Mouse (Mus musculus) lung, postnatal 25 days (tissue): ENCODE results near the gene Pih1d2.

ENCODE experiments used
- DNase-seq: peaks from one replicate; pipeline ENCODE4 v3.0.0; 2022; ENCODE audit warnings: low spot score

Pih1d2 gene

DNA sequence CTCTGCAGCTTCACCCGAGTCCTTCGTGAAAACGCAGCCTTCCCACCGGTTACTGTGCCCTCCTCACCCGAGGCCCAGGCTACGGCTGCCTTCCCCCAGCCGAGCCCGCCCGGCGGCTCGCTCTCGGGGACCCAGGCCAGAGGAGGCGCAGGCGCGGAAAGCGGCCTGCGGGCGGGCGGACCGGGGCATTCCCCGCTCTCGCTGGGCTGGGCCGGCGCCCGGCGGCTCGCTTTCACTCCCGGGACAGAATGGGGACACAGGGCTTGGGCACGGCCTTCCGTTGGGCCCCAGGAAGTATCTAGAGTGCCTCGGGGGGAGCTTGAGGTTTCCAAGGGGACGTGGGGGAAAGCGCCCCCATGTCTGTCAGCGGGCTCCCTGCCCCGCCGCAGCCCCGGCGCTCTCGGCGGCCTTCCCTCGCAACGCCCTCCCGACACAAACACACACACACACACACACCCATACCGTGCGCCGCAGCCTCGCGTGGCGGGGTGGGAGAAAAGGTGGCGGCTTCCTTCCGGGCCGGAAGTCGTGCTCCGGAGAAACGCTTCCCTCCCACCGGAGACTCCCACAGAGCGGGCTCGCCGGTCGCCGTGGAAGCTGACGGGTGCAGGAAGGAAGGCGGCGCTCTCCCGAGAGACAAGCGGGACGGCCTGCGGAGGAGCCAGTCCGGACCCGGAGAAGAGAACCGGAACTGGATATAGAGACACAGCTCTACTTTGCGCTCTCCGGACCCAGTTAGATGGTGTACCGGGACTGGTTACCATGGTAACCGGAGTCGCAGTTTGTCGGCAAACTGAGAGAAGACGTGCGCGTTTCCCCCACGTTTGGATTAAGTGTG, at the start of gene Pih1d2, which contains the start of gene Nkapd1:
Gene Pih1d2, plus strand, starts transcription at position 556 of the 838 bp plus-strand sequence.
Gene Nkapd1, minus strand, starts transcription at position 699 of the 838 bp plus-strand sequence.
- peak; percentile 88 for DNase-seq

GRCm38 (mm10) chr9:50567372-50567771, 49.7 kb upstream of the Pih1d2 start:
- peak; percentile 14 for DNase-seq

- no peak for DNase-seq
Measured at GRCm38 (mm10) chr9:50567881-50568280, 49.2 kb upstream of the Pih1d2 start.

GRCm38 (mm10) chr9:50569599-50570525, 47.3 kb upstream of the Pih1d2 start:
- no peak for DNase-seq

DNA sequence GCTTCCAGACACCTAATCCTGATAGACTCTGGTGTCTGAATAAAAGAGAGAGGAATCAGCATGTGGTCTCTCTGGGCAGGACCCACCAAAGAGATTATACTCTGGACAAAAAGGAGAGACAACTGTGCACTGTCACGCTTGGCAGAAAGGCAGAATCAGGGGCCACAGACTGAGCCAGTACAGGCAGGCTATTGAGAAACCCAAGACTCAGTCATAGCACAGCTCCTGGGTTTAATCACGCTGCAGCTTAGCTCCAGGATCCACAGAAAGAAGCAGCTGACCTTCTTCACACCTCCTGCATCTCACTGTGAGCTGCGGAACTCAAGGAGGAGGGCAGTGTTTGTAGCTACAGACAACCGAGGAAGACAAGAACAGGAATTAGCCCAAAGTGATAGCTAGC, 36.8 kb upstream of the Pih1d2 start:
- DNase-seq, result no peak

DNA sequence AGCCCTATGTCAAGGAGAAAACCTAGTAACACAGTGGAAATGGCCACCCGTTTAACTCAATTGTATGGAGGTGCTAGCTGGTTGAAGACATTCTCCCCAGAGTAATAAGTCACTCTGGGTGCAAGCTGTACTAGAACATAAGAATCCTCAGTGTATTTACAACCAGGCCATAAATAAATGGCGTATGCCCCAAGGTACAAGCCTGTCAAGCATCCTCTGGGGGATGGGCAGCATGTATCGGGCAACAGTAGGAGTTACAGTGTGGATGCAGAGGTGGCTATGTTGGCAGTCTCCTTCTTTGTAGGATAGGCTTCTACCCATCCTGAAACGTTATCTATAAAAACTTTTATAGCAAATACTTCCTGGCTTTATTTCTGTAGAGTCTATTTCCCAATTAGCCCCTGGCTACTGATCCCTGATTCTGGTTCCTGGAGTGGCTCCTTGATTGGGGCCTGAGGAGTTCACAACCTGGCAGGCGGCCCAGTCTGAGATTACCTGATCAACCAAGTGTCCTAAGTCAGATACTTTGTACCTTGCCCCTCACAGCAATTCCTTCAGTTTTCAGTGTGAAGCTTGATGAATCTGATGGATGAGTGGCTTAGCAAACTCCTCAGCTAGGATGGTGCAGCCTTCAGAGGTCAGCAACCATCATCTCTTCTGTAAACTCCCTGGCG, 31.8 kb upstream of the Pih1d2 start:
- no peak for DNase-seq

GRCm38 (mm10) chr9:50586955-50587354, 30.2 kb upstream of the Pih1d2 start:
- DNase-seq, result no peak

- no peak for DNase-seq
Measured at GRCm38 (mm10) chr9:50590856-50591518, 26.1 kb upstream of the Pih1d2 start.

- DNase-seq, result no peak
Measured at GRCm38 (mm10) chr9:50592955-50593354, 24.2 kb upstream of the Pih1d2 start.

DNA sequence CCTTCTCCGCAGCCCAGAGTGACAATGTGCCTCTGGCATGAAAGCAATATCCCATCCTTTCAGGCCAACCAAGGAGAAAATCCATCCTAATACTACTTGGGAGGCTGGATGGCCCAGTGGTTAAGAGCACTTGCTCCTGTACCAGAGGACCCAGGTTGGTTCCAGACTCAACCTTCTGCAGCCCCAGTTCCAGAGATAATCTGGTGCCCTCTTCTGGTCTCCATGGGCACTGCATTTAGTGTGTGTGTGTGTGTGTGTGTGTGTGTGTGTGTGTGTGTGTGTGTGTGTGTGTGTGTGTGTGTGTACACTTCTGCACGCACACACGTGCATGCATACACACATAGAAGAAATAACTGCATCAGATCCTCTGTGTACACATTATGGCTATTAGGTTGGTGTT, 23.6 kb upstream of the Pih1d2 start:
- no peak for DNase-seq

DNA sequence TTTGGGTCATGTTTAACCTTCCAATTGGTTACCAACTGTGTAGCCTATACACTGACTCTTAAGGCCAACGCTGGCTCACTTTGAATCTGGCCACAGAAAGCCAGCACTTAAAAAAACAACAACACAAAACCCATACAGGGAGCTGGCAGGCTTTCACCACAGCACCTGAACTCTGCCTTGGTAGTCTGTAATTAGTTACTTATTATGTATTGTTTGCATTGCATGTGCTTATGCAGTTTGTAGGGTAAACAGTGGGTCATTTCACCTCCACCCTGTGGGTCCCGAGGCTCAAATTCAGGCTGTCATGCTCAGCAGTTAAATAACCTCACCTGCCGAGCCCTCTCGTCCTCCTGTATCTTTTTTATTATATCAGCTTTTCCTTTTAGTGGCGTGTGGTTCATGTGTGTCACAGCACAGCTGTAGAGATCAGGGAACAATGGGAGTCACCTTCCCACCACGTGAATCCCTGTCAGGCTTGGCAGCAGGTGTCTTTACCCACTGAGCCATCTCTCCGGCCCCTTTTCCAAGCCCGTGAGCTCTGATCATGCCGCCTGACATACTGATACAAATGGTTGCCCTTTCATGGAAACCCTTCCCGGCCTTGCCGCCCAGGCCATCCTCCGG, 22.2 kb upstream of the Pih1d2 start:
- DNase-seq, result no peak

GRCm38 (mm10) chr9:50596973-50597372, 20.1 kb upstream of the Pih1d2 start:
- no peak for DNase-seq

- DNase-seq, result no peak
Measured at GRCm38 (mm10) chr9:50601536-50601935, 15.6 kb upstream of the Pih1d2 start.

GRCm38 (mm10) chr9:50602055-50602845, 14.9 kb upstream of the Pih1d2 start:
- DNase-seq, result no peak

DNA sequence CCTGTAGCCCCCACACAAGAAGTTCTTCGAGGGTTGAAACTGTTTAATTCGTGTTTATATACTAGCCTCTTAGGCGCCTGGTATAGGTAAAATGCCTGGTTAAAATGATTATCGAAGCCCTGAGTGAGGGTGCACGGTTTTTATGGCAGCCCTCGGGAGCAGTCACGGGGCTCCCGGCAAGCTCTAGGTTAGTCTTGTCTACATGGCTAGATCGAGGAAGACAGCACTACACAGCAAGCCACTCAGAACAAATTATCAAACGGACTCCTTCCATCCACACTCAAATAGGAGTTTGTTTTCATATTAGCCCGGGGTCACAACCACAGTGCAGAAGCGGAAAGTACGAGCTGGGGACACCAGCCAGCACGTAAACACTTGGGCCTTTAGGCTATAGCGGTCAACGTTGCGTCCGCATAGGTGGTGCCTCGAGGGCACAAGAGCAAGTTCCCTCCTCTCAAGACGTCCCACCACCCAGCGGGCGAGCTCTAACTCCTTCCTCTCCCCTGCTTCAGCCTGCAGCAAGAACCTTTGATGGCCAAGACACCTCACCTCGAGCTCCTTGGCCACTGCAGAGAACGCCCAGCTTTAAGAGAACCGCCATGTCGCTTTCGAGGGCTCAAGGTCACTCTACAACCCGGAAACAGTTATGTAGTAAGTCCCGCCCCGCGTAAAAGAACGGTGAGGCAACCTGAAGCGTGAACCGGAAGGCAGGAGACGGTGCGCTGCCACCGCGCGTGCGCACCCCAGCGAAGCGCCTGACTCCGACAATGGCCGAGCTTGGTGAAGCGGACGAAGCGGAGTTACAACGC, 13.7 kb upstream of the Pih1d2 start, which contains the start of the genes Sdhd and Timm8b:
Gene Sdhd, minus strand, starts transcription at position 624 of the 809 bp plus-strand sequence.
Gene Timm8b, plus strand, starts transcription at position 722 of the 809 bp plus-strand sequence.
- peak; percentile 96 for DNase-seq

DNA sequence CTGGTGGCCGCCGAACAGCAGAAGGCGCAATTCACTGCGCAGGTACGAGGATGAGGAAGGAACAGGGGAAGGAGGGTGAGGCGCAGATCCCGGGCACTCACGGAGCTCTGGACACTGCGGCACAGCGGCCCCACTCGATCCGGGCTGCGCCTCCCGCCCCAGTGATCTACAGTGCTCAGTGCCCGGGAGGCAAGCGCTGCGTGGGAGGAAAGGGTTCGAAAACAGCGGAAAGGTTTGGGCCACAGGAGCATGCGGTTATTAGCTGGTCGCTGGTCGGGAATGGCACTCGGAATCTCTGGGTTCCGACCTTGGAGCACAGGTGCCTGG, 13.2 kb upstream of the Pih1d2 start:
- no peak for DNase-seq

- DNase-seq, result no peak
Measured at GRCm38 (mm10) chr9:50604338-50604737, 12.8 kb upstream of the Pih1d2 start.

- no peak for DNase-seq
Measured at GRCm38 (mm10) chr9:50612115-50612514, 5.0 kb upstream of the Pih1d2 start.

DNA sequence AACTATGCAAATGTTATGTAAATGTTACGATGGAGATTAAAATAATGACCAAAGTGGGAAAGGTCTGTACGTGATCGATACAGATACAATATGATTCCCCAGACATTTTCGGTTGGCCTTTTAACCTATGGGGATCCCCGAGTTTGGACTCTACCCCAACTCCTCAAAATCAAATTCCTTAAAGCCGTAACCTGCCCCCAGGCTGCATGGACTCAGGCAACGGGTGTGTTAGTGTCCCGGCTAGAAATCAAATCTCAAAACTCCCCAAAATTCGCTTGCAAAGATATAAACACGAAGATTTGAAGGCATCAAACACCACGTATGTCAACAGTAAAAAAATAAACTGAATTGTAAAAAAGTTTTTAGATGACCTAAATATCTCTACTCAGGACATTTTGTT, 960 bp upstream of the Pih1d2 start:
- no peak for DNase-seq
